In genomic region chr13:91370021-91370420, GRCm38 (mm10) we compare ENCODE assay signal across 8 mouse cellular contexts.
A peak's percentile ranks its signal among the peaks of the same experiment; 100 is the strongest.
DNase-seq lines count a peak whose midpoint lies in the region; ATAC-seq and TF ChIP-seq lines count a peak whose summit lies in the region.

No protein-coding gene starts in this region.

- WGBS in heart, adult 2 months: 70% methylated on average over 3 of the region's 3 CpGs
- 30% methylated on average over 3 of the region's 3 CpGs for WGBS in embryonic facial prominence, embryonic 12.5 days
- WGBS in intestine, embryonic 14.5 days: 35% methylated on average over 3 of the region's 3 CpGs
- 33% methylated on average over 3 of the region's 3 CpGs for WGBS in neural tube, embryonic 12.5 days

- no peaks in the 10 kb centered on the region for H3K79me2 ChIP-seq in heart, adult 2 months (replicated peaks; ENCODE audit: control insufficient read depth, insufficient read depth, low read length)

- peak overlapping the region; percentile 95; the same call in 1 of the 2 replicates for H3K9ac ChIP-seq in heart, adult 2 months (ENCODE audit: low read depth, low read length)
- H3K9ac ChIP-seq in embryonic facial prominence, embryonic 12.5 days: peak overlapping the region; percentile 67; the same call in 1 of the 2 replicates
- H3K9ac ChIP-seq in intestine, embryonic 14.5 days (ENCODE audit: low read length): peak overlapping the region; percentile 55
- peak overlapping the region; percentile 60; the same call in 1 of the 2 replicates for H3K9ac ChIP-seq in neural tube, embryonic 12.5 days

- intact Hi-C loops in heart, adult 2 months (cut with DNase I): no loop called here

- no peak for TF ChIP-seq CTCF in heart, adult 2 months (IDR thresholded peaks at IDR 0.05)

- peaks cover 4% of the 10 kb centered on the region for H3K36me3 ChIP-seq in heart, adult 2 months (ENCODE audit: control insufficient read depth, insufficient read depth, low read length)
- H3K36me3 ChIP-seq in embryonic facial prominence, embryonic 12.5 days: no peaks in the 10 kb centered on the region
- no peaks in the 10 kb centered on the region for H3K36me3 ChIP-seq in intestine, embryonic 14.5 days (ENCODE audit: control insufficient read depth, insufficient read depth, low read length)
- no peaks in the 10 kb centered on the region for H3K36me3 ChIP-seq in neural tube, embryonic 12.5 days

- no peak for TF ChIP-seq EP300 in heart, adult 2 months (IDR thresholded peaks at IDR 0.05; ENCODE audit: insufficient read depth, low read depth, low read length)

- peak overlapping the region; percentile 96 for H3K27ac ChIP-seq in heart, adult 2 months
- H3K27ac ChIP-seq in embryonic facial prominence, embryonic 12.5 days: peak overlapping the region; percentile 100
- peak overlapping the region; percentile 98 for H3K27ac ChIP-seq in intestine, embryonic 14.5 days (ENCODE audit: low read depth)
- peak overlapping the region; percentile 93; the same call in 1 of the 2 replicates for H3K27ac ChIP-seq in neural tube, embryonic 12.5 days

- no peak overlapping the region for H3K4me3 ChIP-seq in heart, adult 2 months
- no peak overlapping the region for H3K4me3 ChIP-seq in embryonic facial prominence, embryonic 12.5 days
- H3K4me3 ChIP-seq in intestine, embryonic 14.5 days (ENCODE audit: low read depth, low read length): peak overlapping the region; percentile 36
- peak overlapping the region; percentile 36 for H3K4me3 ChIP-seq in neural tube, embryonic 12.5 days

- H3K27me3 ChIP-seq in heart, adult 2 months (ENCODE audit: control insufficient read depth, insufficient read depth, low read length): no peaks in the 10 kb centered on the region
- H3K27me3 ChIP-seq in embryonic facial prominence, embryonic 12.5 days: no peaks in the 10 kb centered on the region
- H3K27me3 ChIP-seq in intestine, embryonic 14.5 days (replicated peaks; ENCODE audit: control insufficient read depth, insufficient read depth, low read length): no peaks in the 10 kb centered on the region
- no peaks in the 10 kb centered on the region for H3K27me3 ChIP-seq in neural tube, embryonic 12.5 days (replicated peaks)

- H3K4me1 ChIP-seq in heart, adult 2 months (ENCODE audit: control insufficient read depth, insufficient read depth, low read length): peaks cover 10% of the 10 kb centered on the region
- peaks cover 64% of the 10 kb centered on the region for H3K4me1 ChIP-seq in embryonic facial prominence, embryonic 12.5 days
- peaks cover 39% of the 10 kb centered on the region for H3K4me1 ChIP-seq in intestine, embryonic 14.5 days (replicated peaks; ENCODE audit: control insufficient read depth, insufficient read depth, low read length)
- peaks cover 42% of the 10 kb centered on the region for H3K4me1 ChIP-seq in neural tube, embryonic 12.5 days

- TF ChIP-seq POLR2A in heart, adult 2 months (IDR thresholded peaks at IDR 0.05; ENCODE audit: insufficient read depth, low read depth, low read length): no peak

- H3K9me3 ChIP-seq in embryonic facial prominence, embryonic 12.5 days: no peaks in the 10 kb centered on the region
- no peaks in the 10 kb centered on the region for H3K9me3 ChIP-seq in intestine, embryonic 14.5 days (ENCODE audit: control insufficient read depth, low read length)
- H3K9me3 ChIP-seq in neural tube, embryonic 12.5 days: no peaks in the 10 kb centered on the region

- peak in 1 of 2 experiments; percentile 30 for DNase-seq in heart, adult 2 months
- no peak for DNase-seq in heart, adult 9 months (ENCODE audit: low spot score in 2 of 2)
- DNase-seq in intestine, embryonic 14.5 days (ENCODE audit: low spot score): no peak
- DNase-seq in cerebellum, postnatal 4 days (ENCODE audit: low spot score in 2 of 2): no peak
- no peak for DNase-seq in frontal cortex, postnatal 10 days (ENCODE audit: low spot score in 2 of 2)
- no peak for DNase-seq in left cerebral cortex, adult 8-10 months (ENCODE audit: low spot score in 2 of 2)

- no peak for ATAC-seq in embryonic facial prominence, embryonic 12.5 days (ENCODE audit: insufficient number of reproducible peaks, insufficient read depth, low FRiP score, low TSS enrichment)
- no peak for ATAC-seq in intestine, embryonic 14.5 days (replicated peaks; ENCODE audit: low FRiP score, low TSS enrichment, low read depth)
- no peak for ATAC-seq in neural tube, embryonic 12.5 days (ENCODE audit: low FRiP score, low read depth)

- peak overlapping the region; percentile 72 for H3K4me2 ChIP-seq in embryonic facial prominence, embryonic 12.5 days (replicated peaks)
- H3K4me2 ChIP-seq in intestine, embryonic 14.5 days (ENCODE audit: low read length): peak overlapping the region; percentile 76
- H3K4me2 ChIP-seq in neural tube, embryonic 12.5 days (replicated peaks): peak overlapping the region; percentile 86

Comparison
In these comparisons a context has a peak if more than half of its experiments do, and no peak if none do; other contexts are left out.
1. H3K4me3 ChIP-seq: peak in intestine, embryonic 14.5 days (single experiment) and neural tube, embryonic 12.5 days (single experiment); none in heart, adult 2 months (single experiment) and embryonic facial prominence, embryonic 12.5 days (single experiment).
2. Peak in every context shown above with its lines, with median percentiles within 50 percentile points of each other: H3K27ac ChIP-seq, H3K9ac ChIP-seq and H3K4me2 ChIP-seq.